Mouse (Mus musculus) urinary bladder, postnatal 36 days (tissue): ENCODE results near the gene Tmem63b.

Source experiments
- DNase-seq, 2 experiments: peaks; one replicate each; pipeline ENCODE4 v3.0.0; 2022; ENCODE audit warnings: low spot score in 2 of 2, mixed read lengths in 1 of 2

The Tmem63b gene

GRCm38 (mm10) chr17:45686716-45687115 is at the start of gene Tmem63b:
TSS of gene Tmem63b (minus strand) at chr17:45686905.
- no peak for DNase-seq

GRCm38 (mm10) chr17:45735382-45736310 is 48.9 kb upstream of the Tmem63b start:
- peak; percentile 78 to 82 for DNase-seq

GRCm38 (mm10) chr17:45734881-45735280 is 48.2 kb upstream of the Tmem63b start:
- DNase-seq = no peak

GRCm38 (mm10) chr17:45734333-45734732 is 47.6 kb upstream of the Tmem63b start:
- no peak for DNase-seq

GRCm38 (mm10) chr17:45733735-45734301 is 47.1 kb upstream of the Tmem63b start, which contains the start of gene 1600014C23Rik:
TSS of gene 1600014C23Rik (minus strand) at chr17:45733844.
- no peak for DNase-seq

- no peak for DNase-seq
These were observed 46.5 kb upstream of the Tmem63b start for GRCm38 (mm10) chr17:45733038-45733734.

- peak; percentile 80 to 83 for DNase-seq
These were observed 44.6 kb upstream of the Tmem63b start for GRCm38 (mm10) chr17:45731172-45731864.

GRCm38 (mm10) chr17:45730696-45731095 is 44.0 kb upstream of the Tmem63b start:
- DNase-seq = peak; percentile 19 to 55

GRCm38 (mm10) chr17:45729387-45729786 is 42.7 kb upstream of the Tmem63b start:
- no peak for DNase-seq

GRCm38 (mm10) chr17:45727983-45728723 is 41.4 kb upstream of the Tmem63b start:
- DNase-seq = no peak

- no peak for DNase-seq
These were observed 40.8 kb upstream of the Tmem63b start for GRCm38 (mm10) chr17:45727481-45727880.

GRCm38 (mm10) chr17:45726249-45726648 is 39.5 kb upstream of the Tmem63b start:
- peak; percentile 50 to 67 for DNase-seq

GRCm38 (mm10) chr17:45724574-45724921 is 37.8 kb upstream of the Tmem63b start:
- DNase-seq = no peak

- peak; percentile 74 to 75 for DNase-seq
These were observed 37.2 kb upstream of the Tmem63b start for GRCm38 (mm10) chr17:45723732-45724573.

- DNase-seq = peak; percentile 66 to 74
These were observed 31.6 kb upstream of the Tmem63b start for GRCm38 (mm10) chr17:45718323-45718722.

GRCm38 (mm10) chr17:45711525-45711924 is 24.8 kb upstream of the Tmem63b start:
- DNase-seq = no peak

- no peak for DNase-seq
These were observed 23.7 kb upstream of the Tmem63b start for GRCm38 (mm10) chr17:45710407-45710806.

GRCm38 (mm10) chr17:45709829-45710228 is 23.1 kb upstream of the Tmem63b start:
- no peak for DNase-seq

- no peak for DNase-seq
These were observed 21.5 kb upstream of the Tmem63b start for GRCm38 (mm10) chr17:45708179-45708578.

- no peak for DNase-seq
These were observed 20.7 kb upstream of the Tmem63b start for GRCm38 (mm10) chr17:45707376-45707775.
